Mouse (Mus musculus) heart, postnatal 0 days (tissue): ENCODE results near the gene Gm525.

Source experiments
- CTCF ChIP-seq: IDR thresholded peaks from 2 replicates; pipeline ENCODE4 v1.5.1; 2016; ENCODE audit warnings: antibody characterized with exemption, control low read depth, low read depth
- EP300 ChIP-seq: IDR thresholded peaks from 2 replicates; pipeline ENCODE4 v1.6.1; 2016; ENCODE audit warnings: antibody characterized with exemption, low read depth

DNA sequence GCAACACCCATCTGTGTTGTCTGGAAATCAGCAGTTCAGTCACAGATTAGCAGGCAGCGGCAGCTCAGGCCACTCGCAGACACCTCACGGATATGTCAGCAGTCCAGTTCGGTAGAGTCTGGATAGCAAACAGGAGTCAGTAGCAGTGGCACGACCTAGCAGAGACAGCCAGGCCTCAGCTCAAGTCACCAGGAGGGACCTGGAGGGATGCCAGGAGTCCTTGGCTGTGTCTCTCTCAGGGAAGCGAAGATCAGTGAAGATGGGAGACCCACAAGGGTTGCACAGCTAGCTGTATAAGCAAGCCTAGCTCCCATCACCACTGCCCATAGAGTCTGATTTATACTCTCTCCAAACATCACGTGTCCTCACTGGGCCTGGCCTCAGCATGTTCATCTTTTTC, 58.8 kb downstream of the Gm525 start:
- no peak for TF ChIP-seq CTCF
- TF ChIP-seq EP300 = no peak
